Mouse (Mus musculus): ENCODE measurements at regions not wholly inside any gene's neighbourhood (a gene's known extent, or its start where the extent isn't known, plus 50 kb on each side); places are given as distances from the start of the nearest gene placed in this dataset.

- Histone ChIP-seq H3K27me3 (ENCODE audit: control insufficient read depth in 1 of 2, insufficient read depth in 2 of 2, low read length in 2 of 2) (no peaks in the 10 kb centered on the region), H3K36me3 (ENCODE audit: control insufficient read depth in 1 of 2, insufficient read depth in 2 of 2, low read length in 2 of 2) (no peaks in the 10 kb centered on the region), H3K9ac (ENCODE audit: control insufficient read depth, low read depth, low read length, poor library complexity, severe bottlenecking) (no peak overlapping the region), H3K4me3 (ENCODE audit: control insufficient read depth in 1 of 2, insufficient read depth in 1 of 2, low read depth in 2 of 2, low read length in 2 of 2) (no peak overlapping the region), H3K4me1 (ENCODE audit: control insufficient read depth in 1 of 2, insufficient read depth in 2 of 2, low read length in 2 of 2) (no peaks in the 10 kb centered on the region), H3K27ac (ENCODE audit: control insufficient read depth, low read depth, low read length) (no peak overlapping the region), H3K79me2 (ENCODE audit: control insufficient read depth, insufficient read depth, low read length, poor library complexity) (no peaks in the 10 kb centered on the region), H3K9me3 (replicated peaks; ENCODE audit: insufficient read depth, low read length) (no peaks in the 10 kb centered on the region)
- TF ChIP-seq ELF1 (IDR thresholded peaks at IDR 0.05; ENCODE audit: low read depth, low read length) (no peak), UBTF (IDR thresholded peaks at IDR 0.05; ENCODE audit: borderline replicate concordance, insufficient read depth, low read depth, low read length) (no peak), CHD2 (IDR thresholded peaks at IDR 0.05; ENCODE audit: low read length) (no peak), TBP (IDR thresholded peaks at IDR 0.05; ENCODE audit: low read depth, low read length) (no peak), MEF2A (IDR thresholded peaks at IDR 0.05; ENCODE audit: extremely low read depth, insufficient replicate concordance, low read depth, low read length, poor library complexity, severe bottlenecking) (no peak), MAX (IDR thresholded peaks at IDR 0.05; ENCODE audit: low read length) (no peak), TCF12 (IDR thresholded peaks at IDR 0.05; ENCODE audit: low read depth, low read length) (no peak), BHLHE40 (IDR thresholded peaks at IDR 0.05; ENCODE audit: borderline replicate concordance, low read depth, low read length) (no peak), NELFE (IDR thresholded peaks at IDR 0.05; ENCODE audit: low read depth, low read length) (no peak), MYC (IDR thresholded peaks at IDR 0.05; ENCODE audit: low read depth, low read length) (no peak), POLR2AphosphoS5 (IDR thresholded peaks at IDR 0.05; ENCODE audit: borderline replicate concordance, low read depth, low read length) (no peak), MAFK (IDR thresholded peaks at IDR 0.05; ENCODE audit: borderline replicate concordance, low read depth, low read length) (no peak)
- DNase-seq (ENCODE audit: low read depth, low spot score) = no peak
Observed at GRCm38 (mm10) chr14:99416169-99416568, 117.7 kb downstream of the Klf5 start.

GRCm38 (mm10) chr14:99418970-99419369 is 120.5 kb downstream of the Klf5 start:
- Histone ChIP-seq H3K79me2 (ENCODE audit: control insufficient read depth, insufficient read depth, low read length, poor library complexity) (no peaks in the 10 kb centered on the region), H3K4me3 (ENCODE audit: control insufficient read depth in 1 of 2, insufficient read depth in 1 of 2, low read depth in 2 of 2, low read length in 2 of 2) (no peak overlapping the region)

GRCm38 (mm10) chr14:99423334-99423733 is 124.8 kb downstream of the Klf5 start:
- TF ChIP-seq CTCF (IDR thresholded peaks at IDR 0.05 in 2 of 3, conservative IDR thresholded peaks at IDR 0.05 in 1 of 3; ENCODE audit: control insufficient read depth in 1 of 3, insufficient read depth in 1 of 3, low read depth in 2 of 3, low read length in 3 of 3, poor library complexity in 1 of 3, severe bottlenecking in 1 of 3) = no peak
- TF ChIP-seq MAFK (IDR thresholded peaks at IDR 0.05; ENCODE audit: borderline replicate concordance, low read depth, low read length) = no peak
- TF ChIP-seq EP300 (IDR thresholded peaks at IDR 0.05; ENCODE audit: low read depth in 1 of 2, low read length in 2 of 2) = no peak
- no peak for TF ChIP-seq ZC3H11A (IDR thresholded peaks at IDR 0.05; ENCODE audit: low read depth, low read length)
- no peak for TF ChIP-seq POLR2A (IDR thresholded peaks at IDR 0.05; ENCODE audit: control insufficient read depth in 1 of 2, insufficient read depth in 1 of 2, low read depth in 1 of 2, low read length in 2 of 2, poor library complexity in 1 of 2)
- TF ChIP-seq UBTF (IDR thresholded peaks at IDR 0.05; ENCODE audit: borderline replicate concordance, insufficient read depth, low read depth, low read length) = no peak
- TF ChIP-seq ZNF384 (IDR thresholded peaks at IDR 0.05; ENCODE audit: low read depth, low read length) = no peak
- no peak for TF ChIP-seq TCF12 (IDR thresholded peaks at IDR 0.05; ENCODE audit: low read depth, low read length)
- TF ChIP-seq HCFC1 (IDR thresholded peaks at IDR 0.05; ENCODE audit: low read depth, low read length) = no peak
- no peak overlapping the region for H3K27ac ChIP-seq (ENCODE audit: control insufficient read depth, low read depth, low read length)
- no peak overlapping the region for H3K9ac ChIP-seq (ENCODE audit: control insufficient read depth, low read depth, low read length, poor library complexity, severe bottlenecking)
- no peaks in the 10 kb centered on the region; a peak in 1 of 4 replicates for H3K4me1 ChIP-seq (ENCODE audit: control insufficient read depth in 1 of 2, insufficient read depth in 2 of 2, low read length in 2 of 2)
- no peak for DNase-seq (ENCODE audit: low read depth, low spot score)
- no peaks in the 10 kb centered on the region for H3K9me3 ChIP-seq (replicated peaks; ENCODE audit: insufficient read depth, low read length)
- no peaks in the 10 kb centered on the region for H3K27me3 ChIP-seq (ENCODE audit: control insufficient read depth in 1 of 2, insufficient read depth in 2 of 2, low read length in 2 of 2)
- no peaks in the 10 kb centered on the region for H3K79me2 ChIP-seq (ENCODE audit: control insufficient read depth, insufficient read depth, low read length, poor library complexity)
- H3K36me3 ChIP-seq (ENCODE audit: control insufficient read depth in 1 of 2, insufficient read depth in 2 of 2, low read length in 2 of 2) = no peaks in the 10 kb centered on the region
- H3K4me3 ChIP-seq (ENCODE audit: control insufficient read depth in 1 of 2, insufficient read depth in 1 of 2, low read depth in 2 of 2, low read length in 2 of 2) = no peak overlapping the region

More at GRCm38 (mm10) chr14:99418970-99419369, 120.5 kb downstream of the Klf5 start:
- H3K36me3 ChIP-seq (ENCODE audit: control insufficient read depth in 1 of 2, insufficient read depth in 2 of 2, low read length in 2 of 2) = no peaks in the 10 kb centered on the region
- H3K4me1 ChIP-seq (ENCODE audit: control insufficient read depth in 1 of 2, insufficient read depth in 2 of 2, low read length in 2 of 2) = no peaks in the 10 kb centered on the region; a peak in 1 of 4 replicates
- no peak overlapping the region for H3K9ac ChIP-seq (ENCODE audit: control insufficient read depth, low read depth, low read length, poor library complexity, severe bottlenecking)
- no peaks in the 10 kb centered on the region for H3K9me3 ChIP-seq (replicated peaks; ENCODE audit: insufficient read depth, low read length)
- DNase-seq (ENCODE audit: low read depth, low spot score) = no peak
- H3K27ac ChIP-seq (ENCODE audit: control insufficient read depth, low read depth, low read length) = no peak overlapping the region
- TF ChIP-seq BHLHE40 (IDR thresholded peaks at IDR 0.05; ENCODE audit: borderline replicate concordance, low read depth, low read length) = no peak
- no peak for TF ChIP-seq USF1 (IDR thresholded peaks at IDR 0.05; ENCODE audit: low read depth, low read length)
- TF ChIP-seq ZMIZ1 (IDR thresholded peaks at IDR 0.05; ENCODE audit: low read depth, low read length) = no peak
- no peak for TF ChIP-seq EP300 (IDR thresholded peaks at IDR 0.05; ENCODE audit: low read depth in 1 of 2, low read length in 2 of 2)
- no peaks in the 10 kb centered on the region for H3K27me3 ChIP-seq (ENCODE audit: control insufficient read depth in 1 of 2, insufficient read depth in 2 of 2, low read length in 2 of 2)
